Mouse (Mus musculus) embryo, embryonic 11 days (tissue): ENCODE measurements around the gene Gm20683.
"Not testable (repeated sequence)": the region's sequence is repeated elsewhere in the genome, so short reads cannot be mapped to it uniquely, and the experiment has no call there.

Experiments used
- DNase-seq: peaks from one replicate; pipeline ENCODE4 v3.0.0-alpha.2; 2015

Gm20683 gene

GRCm38 (mm10) chr17:25873405-25874147 lies 32.0 kb upstream of the Gm20683 start:
- DNase-seq = no peak

GRCm38 (mm10) chr17:25872676-25873075 lies 31.1 kb upstream of the Gm20683 start:
- DNase-seq = no peak

GRCm38 (mm10) chr17:25871566-25871965 lies 30.0 kb upstream of the Gm20683 start:
- DNase-seq = not testable (repeated sequence)

GRCm38 (mm10) chr17:25869954-25870353 lies 28.4 kb upstream of the Gm20683 start:
- no peak for DNase-seq

GRCm38 (mm10) chr17:25869498-25869897 lies 27.9 kb upstream of the Gm20683 start:
- no peak for DNase-seq

- DNase-seq = peak; percentile 90
These were observed 27.1 kb upstream of the Gm20683 start, which contains the start of gene Mcrip2 for GRCm38 (mm10) chr17:25868601-25869191. Mcrip2 (minus strand) TSS chr17:25868764.

GRCm38 (mm10) chr17:25867836-25868600 lies 26.5 kb upstream of the Gm20683 start:
- DNase-seq = peak; percentile 59

GRCm38 (mm10) chr17:25867509-25867835 lies 25.9 kb upstream of the Gm20683 start:
- DNase-seq = no peak

- DNase-seq = no peak
These were observed 24.6 kb upstream of the Gm20683 start for GRCm38 (mm10) chr17:25866172-25866571.

- no peak for DNase-seq
These were observed 23.7 kb upstream of the Gm20683 start for GRCm38 (mm10) chr17:25865288-25865687.

- no peak for DNase-seq
These were observed 22.7 kb upstream of the Gm20683 start for GRCm38 (mm10) chr17:25864311-25864710.

- DNase-seq = no peak
These were observed 22.1 kb upstream of the Gm20683 start for GRCm38 (mm10) chr17:25863681-25864080.

GRCm38 (mm10) chr17:25861704-25862612 lies 20.4 kb upstream of the Gm20683 start:
- no peak for DNase-seq

GRCm38 (mm10) chr17:25860832-25861703 lies 19.5 kb upstream of the Gm20683 start, which contains the start of gene Wdr90:
Wdr90 (minus strand) TSS chr17:25861501.
- peak; percentile 97 for DNase-seq

- no peak for DNase-seq
These were observed 18.7 kb upstream of the Gm20683 start for GRCm38 (mm10) chr17:25860229-25860628.

GRCm38 (mm10) chr17:25844396-25844901 lies 2.9 kb upstream of the Gm20683 start, which contains the start of gene Rhot2:
Rhot2 (minus strand) TSS chr17:25844851.
- peak; percentile 97 for DNase-seq

- no peak for DNase-seq
These were observed 2.3 kb upstream of the Gm20683 start for GRCm38 (mm10) chr17:25843636-25844395.

GRCm38 (mm10) chr17:25843122-25843521 lies 1.6 kb upstream of the Gm20683 start:
- no peak for DNase-seq

GRCm38 (mm10) chr17:25842509-25842908 lies 946 bp upstream of the Gm20683 start:
- no peak for DNase-seq

- no peak for DNase-seq
These were observed 1.0 kb downstream of the Gm20683 start for GRCm38 (mm10) chr17:25840519-25840918.
